Mouse (Mus musculus) kidney, embryonic 14.5 days (tissue): ENCODE data around the gene Slc35g2. TPM values are rescaled to one million over a fixed set of nuclear protein-coding genes. Genes with fewer than 3 reads are reported as not detected.

Experiments used
- ATAC-seq: fragments of 200-750 bp; cut with Nextera tagmentation; 2 replicates; pipeline ENCODE4 v1.8.0; 2017; ENCODE audit warnings: moderate number of reproducible peaks, mild to moderate bottlenecking, moderate TSS enrichment, moderate library complexity; ENCODE audit not compliant: low FRiP score, low TSS enrichment
- H3K27ac ChIP-seq: fragments of 300-500 bp; sonication (generic); 2 replicates; pipeline ENCODE4 v1.5.1; 2014; ENCODE audit warnings: low read depth, mild to moderate bottlenecking, low read length, moderate library complexity, mixed read lengths
- H3K27me3 ChIP-seq: fragments of 300-500 bp; sonication (generic); 2 replicates; pipeline ENCODE4 v1.6.1; 2014; ENCODE audit warnings: mild to moderate bottlenecking, low read length; ENCODE audit not compliant: control insufficient read depth, insufficient read depth
- H3K36me3 ChIP-seq: fragments of 300-500 bp; sonication (generic); 2 replicates; pipeline ENCODE4 v1.6.1; 2014; ENCODE audit warnings: low read length, mixed read lengths; ENCODE audit not compliant: control insufficient read depth, insufficient read depth
- H3K4me1 ChIP-seq: fragments of 300-500 bp; sonication (generic); 2 replicates; pipeline ENCODE4 v1.6.1; 2014; ENCODE audit warnings: low read length, mixed read lengths; ENCODE audit not compliant: control insufficient read depth, insufficient read depth
- H3K4me2 ChIP-seq: fragments of 300-500 bp; sonication (generic); replicated peaks from 2 replicates; pipeline ENCODE4 v1.6.1; 2014; ENCODE audit warnings: low read depth, mild to moderate bottlenecking, low read length
- H3K4me3 ChIP-seq: fragments of 300-500 bp; sonication (generic); 2 replicates; pipeline ENCODE4 v1.5.1; 2014; ENCODE audit warnings: mild to moderate bottlenecking, low read length
- H3K9ac ChIP-seq: fragments of 300-500 bp; sonication (generic); 2 replicates; pipeline ENCODE4 v1.6.1; 2014; ENCODE audit warnings: low read depth, mild to moderate bottlenecking, low read length, moderate library complexity
- H3K9me3 ChIP-seq: fragments of 300-500 bp; sonication (generic); 2 replicates; pipeline ENCODE4 v1.6.1; 2016; ENCODE audit warnings: low read length; ENCODE audit not compliant: control insufficient read depth
- WGBS: fragments of 180-500 bp; shearing (Covaris S2); extraction: QIAGEN DNeasy Blood & Tissue Kit; methylation state at CpG from one replicate; pipeline ENCODE4 v1.1.7; 2014; 5-methylcytosine and 5-hydroxymethylcytosine counted together
- polyA plus RNA-seq: library from polyadenylated mRNA; unstranded; fragments of >200 nt; fragmentation: Nextera tagmentation; extraction: Ambion mirVana; gene quantifications from 2 replicates; pipeline ENCODE4 v1.2.1, GENCODE M21; 2014

The Slc35g2 gene
- polyA plus RNA-seq, 1 experiment from 2014 or later = 5.2 TPM

DNA sequence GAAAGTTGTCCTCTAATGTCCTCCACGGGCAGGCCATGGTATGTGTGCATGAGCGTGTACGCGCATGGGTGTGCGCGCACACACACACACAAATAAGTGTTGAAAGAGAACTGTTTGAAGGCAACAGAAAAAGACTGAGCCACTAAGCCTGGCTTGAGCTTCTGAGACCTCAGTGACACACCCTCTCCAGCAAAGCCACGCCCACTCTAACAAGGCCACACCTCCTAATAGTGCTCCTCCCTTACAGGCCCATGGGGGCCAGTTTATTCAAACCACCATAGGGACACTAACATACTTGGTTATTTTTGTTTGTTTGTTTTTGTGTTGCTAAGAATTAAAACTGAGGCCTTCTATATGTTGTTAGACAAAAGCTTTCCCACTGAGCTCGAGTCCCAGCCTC is 25.4 kb upstream of the Slc35g2 start:
- no peaks in the 10 kb centered on the region for H3K27me3 ChIP-seq
- no peak for ATAC-seq
- no peak overlapping the region for H3K4me3 ChIP-seq
- H3K36me3 ChIP-seq = no peaks in the 10 kb centered on the region
- no peak overlapping the region for H3K4me2 ChIP-seq
- H3K9me3 ChIP-seq = no peaks in the 10 kb centered on the region
- 89% methylated on average over 8 of the region's 8 CpGs for WGBS
- H3K4me1 ChIP-seq = no peaks in the 10 kb centered on the region
- H3K27ac ChIP-seq = no peak overlapping the region
- H3K9ac ChIP-seq = no peak overlapping the region

DNA sequence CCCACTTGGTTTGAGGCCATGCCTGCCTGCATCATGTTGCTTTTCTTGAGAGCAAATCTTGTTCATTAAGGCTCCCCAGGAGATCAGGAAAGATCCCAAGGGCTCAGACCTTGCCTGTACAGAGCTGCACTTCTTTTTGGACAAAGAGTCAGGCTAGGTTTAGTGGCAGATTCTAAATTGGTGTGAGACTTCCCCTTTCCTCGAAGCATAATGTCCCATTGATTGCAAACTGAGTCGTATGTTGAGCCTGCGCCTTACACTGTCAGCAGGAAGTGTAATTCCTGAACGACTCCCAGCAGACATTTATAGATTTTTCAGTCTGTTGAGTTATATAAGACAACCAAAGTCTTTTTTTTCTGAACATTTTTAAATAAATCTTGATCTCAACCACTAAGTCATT is 19.6 kb upstream of the Slc35g2 start:
- no peak overlapping the region for H3K9ac ChIP-seq
- H3K4me2 ChIP-seq = no peak overlapping the region
- H3K36me3 ChIP-seq = no peaks in the 10 kb centered on the region
- no peak for ATAC-seq
- no peak overlapping the region for H3K4me3 ChIP-seq
- H3K27ac ChIP-seq = no peak overlapping the region
- H3K4me1 ChIP-seq = no peaks in the 10 kb centered on the region
- no peaks in the 10 kb centered on the region for H3K27me3 ChIP-seq
- no peaks in the 10 kb centered on the region for H3K9me3 ChIP-seq
- WGBS = 72% methylated on average over 4 of the region's 4 CpGs

DNA sequence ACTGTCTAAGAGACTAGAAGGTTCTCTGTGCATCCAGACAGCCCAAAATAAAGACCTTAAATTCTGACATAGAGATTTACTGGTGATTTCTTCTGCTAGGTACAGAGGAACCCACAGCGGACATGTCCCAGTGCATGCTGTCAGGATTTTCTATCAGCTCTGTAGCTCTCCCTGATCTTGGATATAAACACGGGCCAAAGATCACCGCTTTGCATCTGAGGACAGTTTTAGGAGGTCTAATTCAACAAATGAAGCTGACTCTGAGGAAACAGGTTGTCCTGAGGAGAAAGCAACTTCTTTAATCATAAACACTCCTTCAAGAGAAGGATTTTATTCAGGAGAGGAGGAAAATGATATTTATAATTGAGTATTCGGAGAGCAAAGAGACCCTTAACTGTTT is 13.1 kb upstream of the Slc35g2 start:
- Histone ChIP-seq H3K36me3 (no peaks in the 10 kb centered on the region), H3K4me2 (no peak overlapping the region), H3K9ac (no peak overlapping the region), H3K27ac (peak overlapping the region; percentile 81), H3K4me1 (peaks cover 8% of the 10 kb centered on the region; the same call in 1 of the 2 replicates), H3K27me3 (no peaks in the 10 kb centered on the region), H3K4me3 (no peak overlapping the region), H3K9me3 (no peaks in the 10 kb centered on the region)
- ATAC-seq = no peak
- 65% methylated on average over 4 of the region's 4 CpGs for WGBS

DNA sequence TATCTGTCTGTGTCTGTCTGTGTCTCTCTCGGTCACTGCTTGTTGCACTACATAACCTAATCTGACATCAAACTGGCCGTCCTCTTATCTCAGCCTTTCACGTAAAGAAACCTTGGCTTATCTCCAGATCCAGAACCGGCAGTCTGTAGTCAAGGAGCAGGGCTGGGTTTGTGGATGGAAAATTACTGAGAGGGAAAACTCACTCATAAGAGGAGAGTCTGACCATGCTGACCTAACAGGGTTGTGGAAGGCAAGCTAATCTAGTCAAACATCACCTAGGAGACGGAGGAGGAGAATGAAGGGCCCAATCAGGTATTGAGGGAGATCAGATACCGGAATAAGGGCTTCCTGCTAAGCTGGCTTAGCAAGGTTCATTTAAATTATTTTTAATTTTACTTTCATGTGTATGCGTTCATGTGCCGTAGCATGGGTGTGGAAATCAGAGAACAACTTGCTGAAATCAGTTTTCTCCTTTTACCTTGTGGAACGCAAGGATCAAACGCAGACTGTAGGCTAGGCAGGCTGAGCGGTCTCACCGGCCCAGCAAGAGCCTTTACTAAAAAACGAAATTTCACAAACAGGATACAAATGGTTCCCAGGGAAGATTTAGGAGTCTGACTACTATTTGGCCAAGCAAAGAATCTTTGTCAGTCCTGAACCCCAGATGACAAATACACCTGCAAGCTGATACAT is 12.1 kb upstream of the Slc35g2 start:
- 60% methylated on average over 13 of the region's 13 CpGs for WGBS
- peak; percentile 83; the same call in 1 of the 2 replicates for ATAC-seq
- peak overlapping the region; percentile 81 for H3K27ac ChIP-seq
- H3K4me2 ChIP-seq = 0 out of 2 replicates have a peak overlapping the region, but pooled peaks have one; percentile 5
- H3K4me1 ChIP-seq = peaks cover 8% of the 10 kb centered on the region; the same call in 1 of the 2 replicates
- no peaks in the 10 kb centered on the region for H3K36me3 ChIP-seq
- no peaks in the 10 kb centered on the region for H3K27me3 ChIP-seq
- H3K9me3 ChIP-seq = no peaks in the 10 kb centered on the region
- H3K9ac ChIP-seq = no peak overlapping the region
- no peak overlapping the region for H3K4me3 ChIP-seq

DNA sequence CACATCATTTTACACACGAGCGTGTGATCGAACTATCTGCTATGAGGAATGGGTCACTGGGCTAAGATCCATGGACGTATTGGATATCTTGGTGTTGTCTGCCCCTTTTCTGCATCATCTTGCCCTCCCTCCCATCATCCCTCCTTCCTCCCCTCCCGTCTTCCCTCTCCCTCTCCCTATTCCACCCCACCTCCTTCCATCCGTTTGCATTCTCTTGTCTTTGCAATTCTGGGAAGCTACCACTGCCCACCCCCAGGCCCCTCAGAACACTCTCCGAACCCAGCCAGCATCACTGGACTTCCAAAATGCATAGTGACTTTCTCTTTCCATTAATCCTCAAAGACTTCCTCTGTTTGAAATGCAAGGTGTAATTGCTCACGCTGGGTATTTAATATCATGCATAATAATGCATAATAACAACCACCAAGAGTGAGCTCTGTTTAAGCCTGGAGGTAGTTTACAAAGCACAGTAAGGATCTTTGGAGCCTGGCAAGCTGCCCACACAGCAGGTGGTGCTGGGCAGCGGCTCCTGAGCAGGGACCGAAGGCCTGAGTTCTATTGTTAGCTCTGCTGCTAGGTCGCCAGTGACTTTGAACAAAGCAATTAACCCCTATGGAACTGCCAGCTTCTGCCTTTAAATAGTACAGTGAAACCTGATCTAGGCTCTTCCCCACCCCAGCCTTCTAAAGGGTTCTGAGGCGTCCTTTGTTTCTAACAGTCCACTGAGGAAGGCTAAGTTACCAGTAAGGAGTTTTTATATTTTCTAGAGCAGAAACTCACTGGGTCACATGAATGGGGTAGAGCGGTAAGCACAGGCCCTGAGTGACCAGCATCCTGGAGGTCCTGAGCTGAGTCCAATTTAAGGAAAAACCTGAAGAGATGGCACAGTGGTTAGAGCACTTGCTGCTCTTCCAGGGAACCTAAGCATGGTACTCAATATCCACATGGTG is 10.9 kb upstream of the Slc35g2 start:
- Histone ChIP-seq H3K4me3 (no peak overlapping the region), H3K9me3 (no peaks in the 10 kb centered on the region), H3K4me2 (no peak overlapping the region), H3K36me3 (no peaks in the 10 kb centered on the region), H3K27ac (peak overlapping the region; percentile 2; the same call in 1 of the 2 replicates), H3K9ac (no peak overlapping the region), H3K4me1 (peaks cover 8% of the 10 kb centered on the region; the same call in 1 of the 2 replicates), H3K27me3 (no peaks in the 10 kb centered on the region)
- 45% methylated on average over 13 of the region's 13 CpGs for WGBS
- ATAC-seq = peak; percentile 70

DNA sequence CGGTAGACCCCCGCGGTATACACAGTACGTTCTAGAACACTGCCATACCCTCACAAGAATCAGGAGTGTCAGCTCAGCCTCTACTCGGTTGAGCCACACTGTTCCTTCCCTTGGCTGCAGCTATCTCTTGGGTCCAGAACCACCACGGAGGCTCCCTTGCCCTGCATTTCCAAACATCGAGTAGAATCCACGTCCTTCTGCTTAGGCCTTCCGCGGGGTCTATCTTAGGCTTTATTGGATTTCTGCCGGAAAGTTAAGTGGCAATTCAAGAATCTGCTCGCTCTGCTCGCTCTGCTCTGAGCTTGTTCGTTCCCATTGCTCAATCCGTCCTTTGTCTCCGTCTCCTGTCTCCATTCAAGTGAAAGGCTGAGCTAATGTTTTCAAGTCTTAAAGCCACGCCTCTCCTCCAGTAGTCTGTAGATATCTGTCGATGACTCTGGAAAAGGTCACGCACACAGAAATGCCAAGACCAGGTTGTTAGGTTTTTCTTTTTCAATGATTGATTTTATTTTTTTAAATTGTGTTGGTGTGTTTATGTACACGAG is 9.4 kb upstream of the Slc35g2 start:
- no peak overlapping the region for H3K27ac ChIP-seq

DNA sequence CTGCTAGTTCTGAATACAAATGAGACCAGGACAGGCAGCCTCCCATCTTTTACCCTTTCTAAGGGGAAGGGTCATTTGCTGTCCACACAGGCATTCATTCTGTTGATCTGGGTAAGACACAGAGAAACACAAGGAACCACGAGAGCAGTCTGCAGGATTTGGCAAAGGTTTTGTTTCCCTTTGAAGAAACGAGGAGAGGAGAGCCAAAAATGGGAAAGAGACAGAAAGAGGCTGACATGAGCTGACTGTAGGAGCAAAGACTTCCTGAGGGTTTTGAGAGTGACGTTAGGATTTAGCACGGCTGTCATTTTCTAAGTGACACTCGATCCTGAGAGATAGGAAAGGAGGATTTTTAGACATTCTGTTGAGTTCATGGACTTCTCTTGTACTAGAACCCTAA is 3.1 kb upstream of the Slc35g2 start:
- WGBS = 57% methylated on average over 5 of the region's 5 CpGs
- H3K4me3 ChIP-seq = no peak overlapping the region
- no peaks in the 10 kb centered on the region for H3K4me1 ChIP-seq
- H3K27me3 ChIP-seq = no peaks in the 10 kb centered on the region
- no peak overlapping the region for H3K4me2 ChIP-seq
- no peak overlapping the region for H3K9ac ChIP-seq
- ATAC-seq = no peak
- no peaks in the 10 kb centered on the region for H3K9me3 ChIP-seq
- no peaks in the 10 kb centered on the region for H3K36me3 ChIP-seq
- H3K27ac ChIP-seq = no peak overlapping the region

More for the DNA sequence above, 9.4 kb upstream of the Slc35g2 start:
- Histone ChIP-seq H3K9ac (no peak overlapping the region), H3K9me3 (no peaks in the 10 kb centered on the region), H3K4me2 (no peak overlapping the region), H3K4me3 (no peak overlapping the region), H3K36me3 (no peaks in the 10 kb centered on the region), H3K4me1 (peaks cover 8% of the 10 kb centered on the region; the same call in 1 of the 2 replicates), H3K27me3 (no peaks in the 10 kb centered on the region)
- WGBS = 85% methylated on average over 20 of the region's 20 CpGs
- no peak for ATAC-seq

DNA sequence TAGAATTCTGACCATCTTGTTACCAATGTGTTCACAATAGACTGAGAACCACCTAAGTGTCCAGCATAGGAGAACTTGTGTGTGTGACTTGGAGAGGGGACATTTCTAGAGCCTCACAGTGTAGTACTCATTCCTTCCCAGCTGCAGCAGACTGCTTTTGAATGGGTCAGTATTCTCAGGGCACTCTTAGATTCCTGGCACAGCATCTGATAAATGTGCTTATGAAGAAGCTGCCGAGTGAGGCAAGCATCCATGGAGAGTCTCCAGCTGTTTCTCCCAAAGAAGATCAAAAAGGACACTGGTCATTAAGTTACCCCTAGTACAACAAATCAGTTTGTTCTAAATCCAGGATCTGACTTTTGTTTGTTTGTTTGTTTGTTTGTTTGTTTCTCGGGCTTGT is 2.4 kb upstream of the Slc35g2 start:
- no peak for ATAC-seq
- WGBS = 82% methylated on average over 2 of the region's 2 CpGs
- Histone ChIP-seq H3K36me3 (no peaks in the 10 kb centered on the region), H3K4me3 (no peak overlapping the region), H3K27ac (no peak overlapping the region), H3K4me1 (no peaks in the 10 kb centered on the region), H3K9ac (no peak overlapping the region), H3K4me2 (no peak overlapping the region), H3K27me3 (no peaks in the 10 kb centered on the region), H3K9me3 (no peaks in the 10 kb centered on the region)
